Mouse (Mus musculus): Measurements from ENCODE around the gene Rasl10b.

Rasl10b gene

DNA sequence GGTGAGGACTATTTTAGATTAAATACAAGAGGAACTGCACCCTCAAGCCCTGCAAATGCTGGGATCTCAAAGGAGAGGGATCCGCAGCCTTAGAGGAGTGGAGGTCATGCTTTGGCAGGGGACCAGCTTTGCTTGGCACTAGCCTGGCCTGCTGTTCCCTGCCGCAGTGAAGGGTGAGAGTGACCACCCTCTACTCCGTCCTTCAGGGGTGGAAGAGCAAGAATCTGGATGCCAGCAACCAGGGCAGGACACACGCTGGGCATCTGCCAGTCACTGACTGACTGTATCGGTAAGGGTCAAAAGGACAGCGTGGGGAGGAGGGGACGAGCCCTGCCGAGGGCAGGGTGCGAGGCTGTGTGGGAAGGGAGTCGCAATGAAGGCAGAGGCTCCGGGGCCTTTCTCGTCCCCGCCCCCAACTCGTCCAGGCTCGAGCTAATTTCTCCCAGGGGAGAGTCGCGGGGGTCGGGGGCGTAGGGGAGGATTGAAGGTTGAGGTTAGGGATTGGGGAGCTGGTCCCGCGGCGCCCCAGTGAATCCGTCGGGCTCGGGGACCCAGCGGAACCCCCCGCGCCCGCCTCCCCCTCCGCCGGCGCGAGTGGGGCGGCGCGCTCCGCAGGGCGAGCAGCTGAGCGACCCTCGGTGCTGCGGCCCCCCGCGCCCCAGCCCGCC, at the start of gene Rasl10b:
Gene Rasl10b, plus strand, starts transcription at position 51 of the 668 bp plus-strand sequence.
- DNase-seq (ENCODE audit: low spot score in 2 of 2) = no peak

DNA sequence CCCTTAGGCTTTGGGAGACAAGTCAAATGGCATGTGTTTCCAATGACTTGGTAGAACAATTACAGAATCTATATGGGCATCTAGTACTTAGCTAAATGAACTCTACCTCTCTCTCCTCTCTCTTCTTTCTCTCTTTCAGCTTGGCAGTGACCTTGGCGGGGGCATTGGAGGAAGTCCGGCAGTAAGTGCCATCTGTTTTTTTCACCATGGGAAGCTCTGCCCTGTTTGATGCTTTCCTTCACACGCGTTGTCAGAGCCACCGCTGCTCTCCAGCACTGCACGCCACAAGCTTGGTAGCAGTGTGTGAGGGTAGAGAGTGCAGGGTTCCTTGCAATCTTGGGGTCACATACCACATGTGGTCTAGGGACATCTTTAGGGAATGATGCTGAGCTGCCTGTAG, 44.3 kb upstream of the Rasl10b start:
- DNase-seq (ENCODE audit: low spot score in 2 of 2) = no peak

DNA sequence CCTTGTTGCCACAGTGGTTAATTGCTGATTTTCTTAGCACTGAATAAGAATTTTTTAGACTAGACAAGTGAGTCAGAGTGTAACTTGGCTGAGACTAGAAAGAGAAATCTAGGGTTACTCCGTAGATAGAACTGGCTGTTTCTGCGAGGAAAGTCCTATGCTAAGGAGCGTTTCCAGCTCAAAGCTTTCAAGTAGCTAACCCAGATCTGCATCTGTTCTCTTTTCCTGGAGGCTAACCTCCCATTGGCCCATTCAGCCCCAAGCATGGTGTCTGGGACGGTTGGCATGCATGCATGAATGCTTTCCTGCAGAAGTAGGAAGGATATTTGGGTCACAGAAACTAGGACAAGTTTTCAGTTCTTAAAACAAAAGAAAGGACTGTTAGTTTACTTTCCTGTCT, 37.7 kb upstream of the Rasl10b start:
- DNase-seq (ENCODE audit: low spot score in 2 of 2) = no peak

DNA sequence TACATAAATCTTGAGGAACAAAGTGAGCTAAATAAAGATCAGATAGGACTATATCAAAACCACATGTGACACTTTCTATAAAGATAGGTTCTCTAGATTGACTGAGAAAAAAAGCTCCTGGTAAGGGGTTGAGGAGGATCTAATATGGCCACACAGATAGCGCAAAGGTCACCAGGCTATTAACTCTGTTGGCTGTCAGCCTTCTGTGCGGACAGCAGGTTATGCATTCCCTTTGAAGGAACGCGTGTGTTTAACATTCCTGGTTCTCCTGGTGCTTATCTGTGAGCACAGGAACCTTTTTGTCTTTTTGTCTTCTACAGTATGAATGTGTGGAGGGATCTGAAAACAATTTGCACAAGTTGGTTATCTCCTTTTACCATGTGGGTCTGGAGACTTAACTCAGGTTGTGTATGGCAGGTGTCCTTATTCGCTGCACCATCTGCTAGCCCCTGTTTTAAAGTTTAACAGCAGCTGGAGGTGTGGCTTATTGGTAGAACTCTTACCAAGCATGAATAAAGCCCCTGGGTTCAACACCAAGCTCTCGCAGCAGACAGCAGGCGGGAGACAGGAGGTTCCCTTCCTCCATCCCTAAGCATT, 29.1 kb upstream of the Rasl10b start:
- no peak for DNase-seq (ENCODE audit: low spot score in 2 of 2)

DNA sequence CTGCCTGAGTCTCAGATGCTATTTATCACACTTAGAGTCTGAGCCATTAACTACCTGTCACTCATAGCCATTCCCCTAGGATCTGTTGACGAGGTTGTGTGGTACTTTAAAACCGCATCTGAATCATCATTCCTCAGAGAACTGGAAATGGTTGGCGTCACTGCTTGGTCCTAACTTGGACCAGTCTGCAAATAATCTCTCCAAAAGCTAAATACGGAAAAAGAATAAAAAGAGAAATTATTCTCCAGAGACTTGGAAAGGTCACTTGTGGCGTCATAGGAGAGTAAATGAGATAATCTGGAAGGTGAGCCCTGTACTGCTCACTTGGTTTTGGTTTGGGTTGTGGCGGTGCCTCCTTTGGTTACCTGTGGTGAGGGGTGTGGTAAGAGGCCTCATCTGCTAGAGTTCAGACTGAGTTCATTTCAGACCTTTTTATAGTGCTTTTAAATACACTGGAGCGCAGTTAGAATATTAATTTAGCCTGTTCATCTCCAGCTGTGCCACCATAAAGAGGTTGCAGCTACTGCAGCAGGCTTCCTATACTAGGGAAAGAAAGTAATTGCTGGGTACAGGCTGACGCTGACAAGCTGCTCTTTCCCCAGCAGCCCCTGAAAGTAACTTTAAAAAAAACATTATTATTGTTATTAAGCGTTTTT, 25.9 kb upstream of the Rasl10b start:
- DNase-seq (ENCODE audit: low spot score in 2 of 2) = no peak

DNA sequence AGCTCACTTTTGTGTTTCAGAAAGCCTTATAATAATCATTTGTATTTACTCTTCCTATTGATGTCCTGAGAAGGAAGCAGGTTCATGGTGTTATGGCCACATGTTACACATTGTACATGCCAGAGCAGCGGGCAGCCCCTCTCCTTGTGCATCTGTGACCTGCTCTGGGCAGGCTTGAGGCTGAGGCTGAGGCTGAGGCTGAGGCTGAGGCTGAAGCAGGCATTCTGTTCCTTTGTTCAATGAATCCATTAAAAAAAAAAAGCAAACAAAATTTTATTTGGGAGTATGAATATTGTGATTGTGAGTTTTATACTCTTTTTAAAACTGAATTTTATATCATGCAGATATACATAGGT, 25.4 kb upstream of the Rasl10b start:
- no peak for DNase-seq (ENCODE audit: low spot score in 2 of 2)

DNA sequence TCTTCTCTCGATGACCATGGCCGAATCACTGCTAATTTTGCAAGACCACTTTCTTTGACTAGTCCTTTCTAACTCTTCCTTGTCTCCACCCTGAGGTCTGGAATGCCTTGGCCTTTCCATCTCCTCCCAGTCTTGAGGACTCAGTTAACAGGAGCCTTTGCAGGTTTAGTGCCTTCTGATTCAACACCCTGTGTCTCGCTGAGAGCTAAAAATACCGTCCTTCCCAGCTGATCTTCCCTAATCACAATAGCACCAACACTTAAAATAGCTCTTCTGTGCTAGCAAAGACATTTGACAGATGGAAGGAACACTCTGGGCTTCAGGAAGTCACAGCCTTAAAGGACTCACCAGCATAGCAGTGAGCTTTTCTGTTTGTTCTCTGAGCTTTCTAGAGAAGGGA, 15.9 kb upstream of the Rasl10b start:
- DNase-seq (ENCODE audit: low spot score in 2 of 2) = no peak

DNA sequence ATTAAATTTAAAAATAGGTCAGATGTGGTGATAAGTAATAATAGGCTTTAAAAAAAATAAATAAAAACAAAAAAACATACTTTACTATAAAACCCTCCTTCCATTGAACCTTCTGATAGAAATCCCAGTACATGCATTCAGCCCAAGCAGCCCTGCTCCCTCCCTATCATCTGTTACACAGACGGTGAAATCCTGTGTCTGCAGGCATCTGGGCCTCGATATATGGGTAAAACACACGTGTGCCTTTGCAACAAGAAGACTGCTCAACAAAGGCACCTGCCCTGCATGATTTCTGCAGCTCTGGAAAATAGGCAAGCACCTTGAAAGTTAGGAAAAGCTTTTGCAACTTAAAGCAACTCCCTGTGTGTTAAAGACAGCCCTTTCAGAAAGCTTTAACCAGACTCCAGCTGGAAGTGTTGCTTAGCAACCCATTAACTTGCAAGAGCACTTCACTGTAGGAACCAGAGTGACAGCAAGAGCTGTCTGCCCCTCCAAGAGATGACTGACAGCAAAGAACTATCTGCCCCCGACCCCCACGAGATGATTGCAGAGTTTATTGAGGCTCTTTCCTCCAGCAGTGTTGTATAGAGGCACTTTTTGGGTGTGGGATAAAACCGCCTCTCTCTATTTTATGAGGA, 14.0 kb upstream of the Rasl10b start:
- no peak for DNase-seq (ENCODE audit: low spot score in 2 of 2)

DNA sequence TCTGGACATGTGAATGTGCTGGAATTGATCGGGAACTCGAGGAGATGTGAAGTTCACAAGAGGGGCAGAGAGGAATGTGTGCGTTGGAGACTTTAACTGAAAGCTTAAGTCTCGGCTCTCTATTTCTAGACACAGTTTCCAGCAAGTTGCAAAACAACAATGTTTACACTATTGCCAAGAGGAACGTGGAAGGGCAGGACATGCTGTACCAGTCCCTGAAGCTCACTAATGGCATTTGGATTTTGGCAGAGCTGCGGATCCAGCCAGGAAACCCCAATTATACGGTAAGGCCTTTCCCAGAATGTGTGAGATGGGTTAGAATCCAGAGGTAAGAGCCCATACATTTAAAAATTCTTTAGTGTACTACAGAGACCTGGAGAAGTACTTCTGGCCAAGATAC, 11.3 kb upstream of the Rasl10b start:
- DNase-seq (ENCODE audit: low spot score in 2 of 2) = no peak

DNA sequence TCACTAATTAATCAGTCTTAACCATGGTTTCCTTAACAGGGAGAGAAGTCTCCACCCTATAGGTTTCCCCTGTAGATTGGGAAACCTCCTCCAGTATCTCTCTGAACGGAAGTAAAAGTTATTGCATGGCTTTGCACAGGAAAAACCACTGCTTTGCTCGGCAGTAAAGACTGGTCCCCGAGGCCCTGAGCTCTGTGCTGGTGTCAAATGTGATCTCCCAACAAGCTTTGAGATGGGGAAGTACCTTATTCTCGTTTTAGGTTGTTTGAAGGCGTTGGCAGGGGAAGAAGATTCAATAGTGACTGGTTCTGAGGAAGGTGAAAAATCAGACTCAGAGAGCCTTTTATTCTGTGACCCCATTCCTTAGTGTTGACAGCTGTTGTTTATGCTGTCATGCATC, 10.2 kb upstream of the Rasl10b start:
- DNase-seq (ENCODE audit: low spot score in 2 of 2) = no peak

DNA sequence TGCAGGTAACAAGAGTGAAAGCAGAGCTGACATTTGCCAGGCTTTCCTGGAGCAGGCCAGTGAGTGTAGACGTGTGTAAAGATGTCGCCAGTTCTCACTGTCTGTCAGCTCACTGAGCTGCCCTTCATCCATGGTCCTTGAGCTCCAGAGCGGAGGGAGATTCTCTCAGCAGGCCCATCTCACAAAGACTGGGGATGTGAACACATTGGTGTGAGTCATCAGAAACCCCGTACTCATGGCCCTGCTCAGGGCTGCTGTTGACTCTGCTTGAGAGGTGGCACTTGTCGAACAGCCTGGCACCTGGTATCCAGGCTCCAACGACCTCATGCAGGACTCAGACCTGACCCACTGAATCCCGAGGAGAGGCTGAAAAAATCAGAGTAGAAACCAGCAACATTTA, 5.2 kb upstream of the Rasl10b start:
- no peak for DNase-seq (ENCODE audit: low spot score in 2 of 2)

DNA sequence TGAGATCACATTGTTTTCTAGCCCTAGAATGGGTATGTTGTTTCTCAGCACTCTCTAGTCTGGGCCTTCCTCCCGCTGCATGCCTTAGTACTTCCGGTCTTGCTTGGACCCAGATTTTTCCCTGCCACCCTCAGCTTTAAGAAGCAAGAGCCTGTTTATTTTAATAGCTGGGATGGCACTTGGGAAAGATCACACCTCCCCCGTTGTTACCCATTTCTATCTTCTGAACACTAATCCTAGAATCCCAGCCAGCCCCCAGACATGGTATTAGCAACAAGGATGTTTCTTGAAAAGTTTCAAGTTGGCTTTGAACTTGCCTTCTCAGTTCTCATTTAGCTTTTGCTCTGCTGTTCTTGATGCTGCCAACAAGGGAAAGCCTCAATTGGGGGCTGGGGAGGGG, 2.5 kb upstream of the Rasl10b start:
- DNase-seq (ENCODE audit: low spot score in 2 of 2) = no peak

DNA sequence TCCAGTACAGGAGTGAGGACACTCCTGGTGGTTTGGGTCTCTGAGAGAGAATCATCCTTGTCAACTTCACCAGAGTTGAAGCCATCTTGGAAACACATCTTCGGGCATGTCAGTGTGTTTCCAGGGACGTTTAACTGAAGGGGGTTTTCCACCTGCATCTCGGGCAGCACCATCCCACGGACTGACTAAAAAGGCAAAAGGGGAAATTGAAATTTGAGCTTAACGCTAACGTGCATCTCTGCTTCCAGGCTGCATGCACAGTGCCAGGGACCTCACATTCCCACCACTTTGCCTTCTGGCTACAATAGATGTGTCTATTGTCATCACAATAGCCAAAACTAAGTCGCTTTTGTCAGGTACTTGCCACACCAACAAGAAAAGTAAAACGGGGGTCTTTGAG, 695 bp upstream of the Rasl10b start:
- DNase-seq (ENCODE audit: low spot score in 2 of 2) = no peak

DNA sequence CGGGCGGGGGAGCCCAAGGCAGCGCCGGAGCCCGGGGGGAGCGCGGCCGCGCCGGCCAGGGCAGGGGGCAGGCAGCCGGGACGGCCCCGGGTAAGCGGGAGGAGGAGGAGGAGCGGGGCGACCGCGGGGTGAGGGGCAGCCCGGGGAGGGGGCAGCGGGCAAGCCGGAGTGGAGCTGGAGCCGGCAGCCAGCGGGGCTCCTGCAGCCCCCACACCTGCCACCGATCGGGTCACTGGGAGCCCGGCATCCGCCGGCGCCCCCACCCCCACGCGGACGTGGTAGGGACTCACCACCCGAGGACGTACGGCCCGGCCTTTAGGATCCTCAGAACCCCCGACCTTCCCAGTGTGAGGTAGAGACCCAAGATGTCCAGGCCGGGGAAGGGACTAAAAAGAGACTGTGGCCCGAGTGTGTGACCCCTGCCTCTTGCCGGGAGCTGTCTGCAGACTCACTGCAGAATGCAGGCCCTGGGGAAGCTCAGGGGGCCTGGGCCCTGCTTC, 905 bp downstream of the Rasl10b start:
- no peak for DNase-seq (ENCODE audit: low spot score in 2 of 2)

DNA sequence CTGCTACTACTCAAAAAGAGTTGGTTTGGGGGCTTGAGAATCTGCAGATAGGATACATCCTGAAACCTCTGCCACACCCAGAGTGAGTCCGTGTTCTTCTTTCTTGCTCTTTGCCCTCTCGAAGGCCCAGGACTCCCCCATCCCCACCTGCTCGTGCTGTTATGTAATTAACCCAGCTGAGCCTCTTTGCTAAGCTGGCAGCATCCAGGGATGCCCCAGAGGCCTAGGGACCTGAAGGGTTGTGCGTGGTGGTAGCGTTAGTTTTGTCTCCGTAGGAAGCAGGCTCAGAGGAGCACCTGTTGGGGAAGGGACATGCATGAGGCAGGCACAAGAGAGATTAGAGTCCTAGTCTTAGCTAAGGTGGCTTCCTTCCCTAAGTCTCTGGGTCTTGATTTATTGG, 1.6 kb downstream of the Rasl10b start:
- DNase-seq (ENCODE audit: low spot score in 2 of 2) = no peak

DNA sequence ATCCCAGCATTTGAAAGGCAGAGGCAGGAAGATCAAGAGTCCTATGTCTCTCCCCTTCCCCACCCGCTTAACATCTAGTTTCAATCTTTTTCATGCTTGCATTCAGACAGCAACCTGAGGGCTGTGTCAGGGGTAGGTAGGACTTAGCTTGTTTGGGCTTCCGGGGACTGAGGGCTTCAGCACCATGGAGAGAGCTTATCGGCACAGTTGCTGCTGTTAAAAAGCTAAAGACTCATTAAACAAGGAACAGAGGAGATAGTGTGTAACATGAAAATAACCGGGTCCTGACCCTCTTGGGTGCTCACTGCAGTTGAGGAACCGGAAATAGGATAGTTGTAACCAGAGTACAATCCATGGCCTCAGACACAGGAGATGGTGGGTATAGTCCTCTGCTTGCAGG, 8.1 kb downstream of the Rasl10b start:
- peak in 1 of 2 experiments; percentile 67 for DNase-seq (ENCODE audit: low spot score in 2 of 2)

DNA sequence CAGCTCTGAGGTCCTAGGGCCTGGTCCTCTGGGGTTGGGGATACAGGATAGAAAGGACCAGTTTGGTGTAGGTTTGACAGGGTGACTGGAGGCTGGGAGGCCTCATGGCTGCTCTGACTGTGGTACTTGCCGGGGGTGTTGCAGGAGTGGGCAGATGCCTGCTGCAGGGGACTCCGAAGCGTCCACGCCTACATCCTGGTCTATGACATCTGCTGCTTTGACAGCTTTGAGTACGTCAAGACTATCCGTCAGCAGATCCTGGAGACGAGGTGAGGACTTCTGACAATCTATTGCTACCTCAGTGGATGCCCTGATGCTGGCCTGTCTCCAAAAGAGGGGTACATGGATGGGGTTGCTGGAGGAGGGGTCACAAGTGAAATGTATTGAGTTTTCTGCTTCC, 8.8 kb downstream of the Rasl10b start:
- no peak for DNase-seq (ENCODE audit: low spot score in 2 of 2)

DNA sequence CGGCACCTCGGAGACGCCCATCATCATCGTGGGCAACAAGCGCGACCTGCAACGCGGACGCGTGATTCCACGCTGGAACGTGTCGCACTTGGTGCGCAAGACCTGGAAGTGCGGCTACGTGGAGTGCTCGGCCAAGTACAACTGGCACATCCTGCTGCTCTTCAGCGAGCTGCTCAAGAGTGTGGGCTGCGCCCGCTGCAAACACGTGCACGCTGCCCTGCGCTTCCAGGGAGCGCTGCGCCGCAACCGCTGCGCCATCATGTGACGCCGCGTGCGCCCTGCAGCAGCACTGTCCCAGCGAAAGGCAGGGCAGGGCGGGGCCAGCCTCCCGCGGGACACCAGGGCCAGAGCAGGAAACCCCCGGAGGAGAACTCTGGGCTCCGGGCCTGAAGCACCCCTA, 9.6 kb downstream of the Rasl10b start:
- DNase-seq (ENCODE audit: low spot score in 2 of 2) = no peak

DNA sequence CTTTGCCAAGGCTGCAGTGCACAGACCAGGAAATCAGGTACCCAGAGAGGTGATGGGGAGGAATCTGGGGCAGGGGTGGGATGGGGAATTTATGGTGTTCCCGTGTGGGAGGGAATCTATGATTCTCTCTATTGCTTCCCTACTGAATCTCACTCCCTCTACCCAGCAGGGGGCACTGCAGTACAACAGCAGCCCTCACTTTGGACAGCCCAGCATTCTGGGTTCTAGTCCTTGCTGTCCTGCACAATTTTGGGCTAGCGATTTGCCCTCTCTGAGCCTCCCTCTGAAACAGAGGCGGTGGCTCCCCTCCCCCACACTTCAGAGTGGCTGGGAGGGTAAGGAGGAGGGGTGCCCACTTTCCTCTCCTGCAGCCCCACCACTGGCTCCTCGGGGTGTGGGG, 11.4 kb downstream of the Rasl10b start:
- peak in 1 of 2 experiments; percentile 42 for DNase-seq (ENCODE audit: low spot score in 2 of 2)

DNA sequence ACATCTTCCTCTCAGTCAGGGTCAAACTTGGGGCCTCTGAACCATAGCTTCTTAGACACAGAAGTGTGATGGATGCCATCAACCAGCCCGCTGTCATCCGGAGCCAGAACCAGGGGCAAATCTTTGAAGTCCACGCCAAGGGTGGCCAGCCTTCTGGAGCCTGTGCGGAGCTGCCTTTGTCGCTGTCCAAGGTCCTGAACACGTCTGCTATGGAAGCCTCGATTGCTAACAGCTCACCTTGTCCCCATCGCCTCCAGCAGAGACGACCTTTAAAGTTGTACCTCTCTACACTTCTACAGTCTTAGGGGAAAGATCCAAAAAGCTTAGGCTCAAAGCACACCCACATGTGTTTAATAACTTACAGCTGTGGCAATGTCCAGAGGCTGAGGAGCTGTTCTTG, 12.4 kb downstream of the Rasl10b start:
- peak; percentile 57 to 82 for DNase-seq (ENCODE audit: low spot score in 2 of 2)

DNA sequence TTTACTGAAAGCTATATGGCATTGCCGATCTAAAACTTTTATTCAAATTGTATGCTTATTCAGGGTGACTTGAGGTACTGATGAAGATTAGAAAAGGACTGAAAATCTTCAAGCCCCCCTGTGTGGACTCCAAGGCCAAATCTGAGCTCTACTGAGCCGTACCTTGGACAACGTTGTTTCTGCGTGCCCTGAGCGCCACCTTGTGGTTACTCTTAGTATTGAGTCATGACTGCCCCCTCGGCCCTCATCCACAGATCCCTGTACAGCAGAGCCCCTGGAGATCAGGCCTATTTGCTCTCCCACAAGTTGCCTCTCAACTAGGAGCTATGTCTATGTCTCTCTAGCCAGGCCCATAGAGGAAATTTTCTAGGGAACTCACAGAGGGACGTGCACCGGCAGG, 15.7 kb downstream of the Rasl10b start:
- peak; percentile 70 to 78 for DNase-seq (ENCODE audit: low spot score in 2 of 2)

DNA sequence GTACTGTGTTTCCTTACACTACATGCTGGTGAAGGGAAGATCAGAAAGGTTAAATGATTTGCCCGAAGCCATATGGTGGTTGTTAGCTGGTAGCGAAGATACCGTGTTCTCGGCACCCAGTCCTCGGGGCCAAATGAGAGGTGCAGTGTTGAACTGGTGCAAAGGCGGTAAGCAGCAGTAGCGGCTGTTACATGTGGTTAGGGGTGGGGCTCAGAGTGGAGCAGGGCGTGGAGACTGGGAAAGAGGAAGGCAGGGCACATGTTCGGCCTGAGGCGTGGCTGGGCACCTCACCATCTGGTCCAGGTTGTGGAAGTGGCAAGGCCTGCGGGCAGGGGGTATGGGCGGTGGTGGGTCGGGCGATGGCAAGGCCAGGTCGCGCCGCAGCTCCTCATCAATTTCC, 18.0 kb downstream of the Rasl10b start:
- DNase-seq (ENCODE audit: low spot score in 2 of 2) = peak in 1 of 2 experiments; percentile 45

DNA sequence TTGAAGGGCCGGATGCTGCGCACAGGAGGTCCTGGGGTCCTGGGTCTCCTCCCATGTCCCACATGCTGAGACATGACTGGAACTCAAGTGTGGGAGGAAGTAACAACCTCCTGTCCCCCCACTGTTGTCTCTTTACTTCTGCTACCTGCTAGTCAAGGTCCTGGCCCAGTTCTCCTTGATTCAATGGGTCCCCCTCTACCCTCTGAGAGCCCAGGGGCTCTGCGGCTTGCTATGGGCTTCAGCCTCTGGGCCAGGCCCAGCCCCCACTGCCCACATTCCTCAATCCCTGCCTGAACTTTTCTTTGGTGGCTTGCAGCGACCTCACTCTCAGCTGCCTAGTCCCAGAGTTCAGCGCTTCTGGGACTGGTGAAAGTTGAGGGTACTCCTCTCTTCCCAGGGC, 20.4 kb downstream of the Rasl10b start, which contains the start of gene Gas2l2:
Gene Gas2l2, minus strand, starts transcription at position 101 of the 400 bp plus-strand sequence.
- no peak for DNase-seq (ENCODE audit: low spot score in 2 of 2)

All from spleen, postnatal 10 days (tissue).